Mouse (Mus musculus) testis, adult 10 weeks (tissue): ENCODE results near the gene Gpr152. TPM values are rescaled to one million over a fixed set of nuclear protein-coding genes. Genes with fewer than 3 reads are reported as not detected.

ENCODE experiments used
- polyA plus RNA-seq: library from polyadenylated mRNA; stranded (reverse); fragments of 350-450 nt; fragmentation: Illumina TruSeq; extraction: RNeasy Lipid Tissue Mini Kit (QIAGEN cat#74804); gene quantifications from one replicate; pipeline ENCODE4 v1.2.3, GENCODE M21; 2014; ENCODE audit warnings: low read depth, low replicate concordance

Gpr152 gene
- polyA plus RNA-seq = not detected

GRCm38 (mm10) chr19:4139446-4139845 lies at the start of gene Gpr152:
Gene Gpr152 (plus strand): TSS chr19:4139787.

GRCm38 (mm10) chr19:4096642-4097440 lies 42.7 kb upstream of the Gpr152 start, which contains the start of gene Cdk2ap2:
Gene Cdk2ap2 (plus strand): TSS chr19:4097182.

GRCm38 (mm10) chr19:4099837-4100717 lies 39.5 kb upstream of the Gpr152 start, which contains the start of gene Pitpnm1:
Gene Pitpnm1 (plus strand): TSS chr19:4099998.

GRCm38 (mm10) chr19:4125741-4126696 lies 13.6 kb upstream of the Gpr152 start, which contains the start of gene Aip:
Gene Aip (minus strand): TSS chr19:4125858.

GRCm38 (mm10) chr19:4143759-4144268 lies 4.2 kb downstream of the Gpr152 start, which contains the start of gene Cabp4:
Gene Cabp4 (minus strand): TSS chr19:4144033.

GRCm38 (mm10) chr19:4148491-4148806 lies 8.9 kb downstream of the Gpr152 start, which contains the start of gene Coro1b:
Gene Coro1b (plus strand): TSS chr19:4148619.

GRCm38 (mm10) chr19:4153232-4153654 lies 13.7 kb downstream of the Gpr152 start, which contains the start of gene Ptprcap:
Gene Ptprcap (plus strand): TSS chr19:4153604.

GRCm38 (mm10) chr19:4162646-4163542 lies 23.3 kb downstream of the Gpr152 start, which contains the start of gene Rps6kb2:
Gene Rps6kb2 (minus strand): TSS chr19:4163354.

GRCm38 (mm10) chr19:4175368-4175947 lies 35.9 kb downstream of the Gpr152 start, which contains the start of gene Carns1:
Gene Carns1 (minus strand): TSS chr19:4175479.

GRCm38 (mm10) chr19:4190831-4191334 lies 51.3 kb downstream of the Gpr152 start, which contains the start of gene Tbc1d10c:
Gene Tbc1d10c (minus strand): TSS chr19:4191284.

GRCm38 (mm10) chr19:4191528-4192250 lies 52.1 kb downstream of the Gpr152 start, which contains the start of gene Ppp1ca:
Gene Ppp1ca (plus strand): TSS chr19:4192065.

Other genes with a start within 250 kb of the Gpr152 start
- gene Tcirg1, start 232.7 kb upstream of the Gpr152 start, polyA plus RNA-seq = 0.71 TPM
- gene Ndufs8, start 227.0 kb upstream of the Gpr152 start, polyA plus RNA-seq = 0.97 TPM
- 3.1 TPM for gene Aldh3b1, start 210.0 kb upstream of the Gpr152 start, polyA plus RNA-seq
- gene Unc93b1, start 204.6 kb upstream of the Gpr152 start, polyA plus RNA-seq = 0.32 TPM
- gene Aldh3b3, start 181.1 kb upstream of the Gpr152 start, polyA plus RNA-seq = 0.28 TPM
- 2.5 TPM for gene Aldh3b2, start 167.5 kb upstream of the Gpr152 start, polyA plus RNA-seq
- gene Acy3, start 153.2 kb upstream of the Gpr152 start, polyA plus RNA-seq = 0.48 TPM
- gene Tbx10, start 147.0 kb upstream of the Gpr152 start, polyA plus RNA-seq = not detected
- gene Nudt8, start 139.2 kb upstream of the Gpr152 start, polyA plus RNA-seq = not detected
- gene Gm49405, start 139.2 kb upstream of the Gpr152 start, polyA plus RNA-seq = not detected
- not detected for gene Doc2g, start 136.5 kb upstream of the Gpr152 start, polyA plus RNA-seq
- 5.9 TPM for gene Ndufv1, start 127.0 kb upstream of the Gpr152 start, polyA plus RNA-seq
- gene Gstp1, start 101.8 kb upstream of the Gpr152 start, polyA plus RNA-seq = 5.3 TPM
- not detected for gene Gstp2, start 93.8 kb upstream of the Gpr152 start, polyA plus RNA-seq
- gene Gstp3, start 80.2 kb upstream of the Gpr152 start, polyA plus RNA-seq = not detected
- gene Cabp2, start 58.2 kb upstream of the Gpr152 start, polyA plus RNA-seq = not detected
- gene Cdk2ap2, start 42.6 kb upstream of the Gpr152 start, polyA plus RNA-seq = 1.1 TPM
- gene Pitpnm1, start 39.8 kb upstream of the Gpr152 start, polyA plus RNA-seq = 0.81 TPM
- 0.62 TPM for gene Aip, start 13.9 kb upstream of the Gpr152 start, polyA plus RNA-seq
- 0.14 TPM for gene Cabp4, start 4.2 kb downstream of the Gpr152 start, polyA plus RNA-seq
- gene Coro1b, start 8.8 kb downstream of the Gpr152 start, polyA plus RNA-seq = 16.9 TPM
- gene Ptprcap, start 13.8 kb downstream of the Gpr152 start, polyA plus RNA-seq = 1.9 TPM
- gene Rps6kb2, start 23.6 kb downstream of the Gpr152 start, polyA plus RNA-seq = 0.71 TPM
- gene Carns1, start 35.7 kb downstream of the Gpr152 start, polyA plus RNA-seq = 0.43 TPM
- not detected for gene Tbc1d10c, start 51.5 kb downstream of the Gpr152 start, polyA plus RNA-seq
- gene Ppp1ca, start 52.3 kb downstream of the Gpr152 start, polyA plus RNA-seq = 15.9 TPM
- 1.2 TPM for gene Rad9a, start 61.9 kb downstream of the Gpr152 start, polyA plus RNA-seq
- 0.20 TPM for gene Clcf1, start 74.5 kb downstream of the Gpr152 start, polyA plus RNA-seq
- gene AC109138.7, start 74.6 kb downstream of the Gpr152 start, polyA plus RNA-seq = not detected
- gene Pold4, start 92.1 kb downstream of the Gpr152 start, polyA plus RNA-seq = not detected
- gene Ssh3, start 129.4 kb downstream of the Gpr152 start, polyA plus RNA-seq = 0.39 TPM
- not detected for gene Ankrd13d, start 143.3 kb downstream of the Gpr152 start, polyA plus RNA-seq
- gene Grk2, start 166.4 kb downstream of the Gpr152 start, polyA plus RNA-seq = 3.2 TPM